Mouse (Mus musculus) gonadal fat pad, adult 2 months (tissue): ENCODE measurements around the gene Bank1. TPM values are rescaled to one million over a fixed set of nuclear protein-coding genes. Genes with fewer than 3 reads are reported as not detected.

Experiments used
- DNase-seq: peaks from one replicate; pipeline ENCODE4 v3.0.0-alpha.2; 2012; ENCODE audit warnings: low read depth
- polyA plus RNA-seq: library from polyadenylated mRNA; depleted of rRNA; stranded (reverse); fragments of >200 nt; gene quantifications from 2 replicates; pipeline ENCODE4 v1.2.3, GENCODE M21; 2012

The Bank1 gene
- polyA plus RNA-seq, 1 experiment: 0.47 TPM

GRCm38 (mm10) chr3:136254713-136255112, 71.2 kb downstream of the Bank1 start:
- DNase-seq: no peak

DNA sequence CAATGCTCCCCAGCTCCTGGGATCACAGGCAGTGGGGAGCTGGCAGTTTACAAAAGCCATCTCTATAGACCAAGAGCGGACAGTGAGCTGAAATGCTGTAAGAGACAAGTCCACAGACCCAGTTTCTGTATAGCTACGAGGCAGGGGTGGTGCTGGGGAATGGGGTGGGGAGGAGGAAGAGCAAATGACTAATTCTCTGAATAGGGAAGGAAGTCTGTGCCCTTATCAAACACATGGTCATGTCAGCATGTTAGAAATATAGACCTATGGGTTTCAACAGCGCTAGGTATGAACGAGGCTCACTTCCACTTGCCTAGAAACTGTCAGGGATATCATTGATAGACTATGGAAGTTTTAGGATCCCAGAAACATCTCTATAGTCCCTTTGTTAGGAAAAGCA, 73.0 kb downstream of the Bank1 start:
- DNase-seq: no peak

DNA sequence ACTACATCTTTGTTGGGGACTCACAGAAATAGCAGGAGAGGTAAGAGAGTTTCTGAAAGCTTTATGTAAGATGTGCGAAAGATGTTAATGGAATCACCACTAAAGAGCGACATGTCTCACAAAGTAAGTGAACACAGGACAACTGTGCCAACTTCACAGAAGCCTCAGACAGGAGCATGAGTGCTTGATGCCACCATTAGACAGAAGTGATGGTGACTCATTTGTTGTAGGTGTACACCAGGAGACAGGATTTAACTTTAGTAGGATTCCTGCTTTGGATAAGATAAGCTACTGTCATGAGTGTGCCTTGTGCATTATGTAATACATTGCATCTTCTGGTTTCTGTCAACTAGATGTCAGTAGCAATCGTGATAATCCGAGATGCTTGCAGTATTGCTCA, 74.3 kb downstream of the Bank1 start:
- no peak for DNase-seq

DNA sequence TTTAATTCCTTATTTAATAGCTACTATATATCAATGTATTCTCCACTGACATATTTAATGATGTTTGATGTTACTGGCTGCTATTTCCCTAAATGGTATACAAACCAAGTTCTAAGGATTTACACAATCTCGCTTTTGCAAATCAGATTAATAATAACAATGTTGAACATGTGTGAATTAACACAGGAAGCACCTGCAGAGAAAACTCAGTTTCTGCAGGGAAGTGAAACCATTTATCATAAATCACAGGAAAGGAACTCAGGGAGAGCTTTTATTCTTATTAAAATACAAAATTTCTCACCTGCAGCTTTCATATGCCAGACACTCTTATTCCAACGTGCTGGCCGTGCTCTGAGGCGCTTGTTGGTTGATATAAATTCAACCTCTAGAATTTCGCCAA, 78.5 kb downstream of the Bank1 start:
- no peak for DNase-seq

GRCm38 (mm10) chr3:136244931-136245330, 80.9 kb downstream of the Bank1 start:
- DNase-seq: no peak

- no peak for DNase-seq
Measured at GRCm38 (mm10) chr3:136238790-136239189, 87.1 kb downstream of the Bank1 start.

GRCm38 (mm10) chr3:136233507-136233906, 92.4 kb downstream of the Bank1 start:
- DNase-seq: no peak

DNA sequence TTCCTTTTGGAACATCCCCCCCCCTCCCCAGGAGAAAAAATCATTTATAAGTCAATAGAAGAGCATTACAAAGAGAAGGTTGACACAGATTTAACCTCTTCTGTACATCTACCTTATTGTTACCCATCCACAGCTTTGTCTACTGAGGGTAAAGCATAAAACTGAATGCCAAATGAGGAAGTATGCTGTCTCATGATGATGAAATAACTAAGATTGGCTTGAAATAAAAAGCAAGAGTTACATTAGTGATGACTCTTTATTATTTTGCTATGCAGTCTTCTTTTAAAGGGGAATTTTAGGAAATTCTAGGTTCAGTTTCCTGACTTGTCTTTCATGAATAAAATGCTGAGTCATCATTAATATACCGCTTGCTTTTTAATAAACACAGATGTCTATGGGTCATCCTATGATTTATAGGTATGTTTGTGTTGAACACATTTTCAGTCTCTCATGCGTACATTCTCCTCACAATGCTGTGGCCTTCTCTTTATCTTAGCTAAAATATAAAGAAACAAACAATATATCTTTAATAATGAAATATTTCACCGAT, 95.2 kb downstream of the Bank1 start:
- no peak for DNase-seq

DNA sequence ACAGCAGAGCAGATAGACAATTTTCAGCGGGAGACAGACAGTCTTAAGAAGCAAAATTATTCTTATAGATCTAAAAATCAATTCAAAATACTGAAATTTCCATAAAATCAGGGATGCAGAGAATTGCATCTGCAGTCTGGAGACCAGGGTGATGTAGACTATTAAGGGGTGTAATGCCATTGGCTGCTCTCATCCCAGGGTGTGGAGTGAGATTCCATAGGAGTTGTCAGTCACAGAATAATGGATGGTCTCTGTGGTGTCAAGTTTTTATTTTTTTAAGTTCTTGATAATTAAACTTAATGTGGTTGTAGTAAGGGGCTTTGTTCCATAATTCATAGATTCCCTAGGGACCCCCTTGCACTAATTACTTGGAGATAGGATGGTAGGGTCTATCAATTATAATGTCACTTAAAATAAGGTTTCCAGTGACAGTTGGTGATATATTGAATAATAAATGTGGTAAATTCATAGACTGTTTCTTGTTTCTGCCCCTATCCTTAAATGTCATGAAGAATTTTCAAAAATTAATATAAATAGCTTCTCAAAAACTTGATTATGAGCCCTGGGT, 136.1 kb downstream of the Bank1 start:
- DNase-seq: no peak

DNA sequence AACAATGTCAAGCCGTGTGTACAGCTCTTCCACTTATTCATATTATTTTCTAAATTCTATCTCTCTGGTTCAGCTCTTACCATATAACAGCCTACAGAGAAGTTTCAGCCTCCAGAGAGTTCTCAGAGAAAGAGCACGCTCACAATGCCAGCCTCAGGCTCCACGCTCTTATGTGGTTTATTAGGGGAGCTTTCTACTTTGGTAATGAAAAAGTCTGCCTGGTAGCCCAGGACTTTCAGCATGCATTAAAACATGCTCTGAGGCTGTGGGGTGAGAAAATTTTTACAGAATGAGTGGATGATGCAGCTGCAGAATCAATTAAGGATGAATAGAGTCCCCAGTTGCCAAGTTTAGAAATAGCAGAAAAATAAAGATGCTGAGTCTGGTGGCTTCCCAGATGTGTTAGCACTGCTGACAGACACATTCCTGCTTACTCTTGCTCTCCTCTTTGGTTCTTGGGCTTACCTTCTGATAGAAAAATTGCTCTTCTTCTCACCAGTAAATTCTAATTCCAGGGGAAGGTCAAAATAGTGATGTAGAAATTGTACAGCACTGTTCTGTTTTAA, 139.2 kb downstream of the Bank1 start:
- DNase-seq: no peak

- no peak for DNase-seq
Measured at GRCm38 (mm10) chr3:136171631-136172030, 154.2 kb downstream of the Bank1 start.

DNA sequence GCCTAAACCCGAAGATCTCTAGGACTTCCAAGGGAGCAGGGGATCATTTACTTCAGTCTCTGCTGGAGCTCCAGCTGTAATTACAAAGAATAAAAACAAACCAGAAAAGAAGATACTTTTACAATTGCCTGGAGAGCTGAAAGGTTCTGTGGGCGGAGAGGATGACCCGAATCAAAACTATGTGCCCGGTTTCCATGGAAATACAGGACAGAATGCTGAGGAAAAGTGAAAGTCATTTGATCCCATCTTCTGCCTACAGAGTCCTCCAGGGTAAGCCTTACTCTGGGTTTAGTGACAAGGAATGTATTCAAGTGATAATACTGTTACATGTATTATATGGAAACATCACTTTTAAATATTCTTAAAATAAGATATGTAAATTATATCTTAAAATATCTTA, 157.8 kb downstream of the Bank1 start:
- DNase-seq: no peak

DNA sequence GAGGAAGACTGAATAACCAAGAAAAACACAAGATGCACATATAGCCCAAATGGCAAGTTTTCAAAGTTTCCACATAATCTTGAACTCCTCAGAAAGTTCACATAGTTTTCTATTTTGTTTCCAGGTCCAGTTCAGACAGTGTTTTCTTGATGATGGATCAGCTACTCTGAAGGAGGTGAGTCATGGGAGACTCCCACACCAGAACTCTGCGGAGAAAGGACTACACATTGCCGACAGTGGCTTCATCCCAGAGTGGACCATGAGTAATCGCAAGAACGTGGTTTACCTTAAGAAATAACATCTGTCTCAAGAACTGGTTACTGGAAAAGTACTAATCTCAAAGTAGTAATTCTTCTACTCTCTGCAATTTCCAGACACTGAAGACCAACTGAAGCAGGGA, 159.2 kb downstream of the Bank1 start:
- DNase-seq: no peak

GRCm38 (mm10) chr3:136166033-136166361, 159.9 kb downstream of the Bank1 start:
- no peak for DNase-seq

GRCm38 (mm10) chr3:136165167-136166032, 160.5 kb downstream of the Bank1 start:
- no peak for DNase-seq

DNA sequence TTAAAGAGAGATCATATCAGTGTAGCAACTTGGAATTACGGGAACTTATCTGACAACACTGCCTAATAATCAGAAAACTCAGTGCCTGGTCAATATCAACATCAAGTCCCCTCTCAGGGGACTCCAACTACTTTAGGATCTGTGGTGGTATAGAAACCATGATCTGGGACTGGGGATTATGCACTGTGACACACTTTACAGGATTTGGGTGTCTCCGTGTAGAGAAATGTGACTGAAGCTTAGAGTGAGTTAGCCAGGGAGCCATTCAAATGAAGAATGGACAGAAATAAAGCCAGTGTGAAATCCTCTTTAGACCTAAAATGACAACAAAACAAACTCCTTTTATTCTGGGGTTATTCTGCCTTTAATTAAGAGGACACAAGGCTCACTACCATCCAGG, 167.8 kb downstream of the Bank1 start:
- no peak for DNase-seq

DNA sequence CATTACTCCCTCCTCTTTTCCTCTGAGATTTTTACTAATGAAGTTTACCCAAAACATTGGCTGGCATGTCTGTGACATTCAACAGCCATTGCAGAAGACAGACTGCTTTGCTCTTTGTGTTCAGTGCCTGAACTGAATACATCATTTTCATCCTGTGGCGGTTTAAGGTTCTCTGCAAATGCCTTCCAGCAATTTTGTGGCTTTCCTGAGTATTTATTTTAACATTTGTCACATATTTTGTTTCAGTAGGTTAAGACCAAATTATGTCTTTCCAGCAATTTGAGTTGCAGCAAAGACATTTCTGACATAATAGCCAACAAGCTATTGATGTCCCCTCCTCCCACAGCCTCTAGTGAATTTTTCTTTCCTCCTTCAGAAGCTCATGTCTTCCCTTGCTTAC, 170.3 kb downstream of the Bank1 start:
- no peak for DNase-seq

DNA sequence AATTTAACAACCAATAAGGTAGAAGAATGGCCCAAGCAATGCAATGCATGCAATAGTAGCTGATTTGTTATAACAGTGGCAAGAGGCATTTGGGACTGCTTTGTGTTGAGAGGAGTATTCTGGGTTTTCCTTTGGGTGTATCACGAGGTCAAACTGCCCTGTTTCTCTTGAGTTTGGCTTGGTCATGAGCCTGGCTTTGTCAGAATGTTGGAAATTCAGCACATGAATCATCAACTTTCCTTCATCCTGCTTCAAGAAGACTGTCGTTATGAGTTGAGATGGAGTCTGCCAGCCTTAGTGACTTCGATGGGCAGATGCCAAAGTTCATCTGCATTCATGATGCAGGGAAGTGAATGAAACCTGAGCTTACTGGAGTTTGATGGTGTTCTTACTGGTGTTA, 175.0 kb downstream of the Bank1 start:
- DNase-seq: no peak

- no peak for DNase-seq
Measured at GRCm38 (mm10) chr3:136147166-136147565, 178.7 kb downstream of the Bank1 start.

GRCm38 (mm10) chr3:136132013-136132412, 193.9 kb downstream of the Bank1 start:
- DNase-seq: no peak

GRCm38 (mm10) chr3:136115478-136116215, 210.2 kb downstream of the Bank1 start:
- no peak for DNase-seq

- no peak for DNase-seq
Measured at GRCm38 (mm10) chr3:136109411-136110139, 216.3 kb downstream of the Bank1 start.
